Mouse (Mus musculus): ENCODE data around the gene Tecpr2.

- no peak for TF ChIP-seq TCF12 (IDR thresholded peaks at IDR 0.05; ENCODE audit: insufficient read depth, poor library complexity, severe bottlenecking)
- TF ChIP-seq POLR2A (IDR thresholded peaks at IDR 0.05; ENCODE audit: insufficient read length, low read depth) = no peak
- no peak for TF ChIP-seq MAX (IDR thresholded peaks at IDR 0.05; ENCODE audit: low read depth)
- TF ChIP-seq POLR2AphosphoS2 (IDR thresholded peaks at IDR 0.05; ENCODE audit: insufficient read length, low read depth) = no peak
- no peak for TF ChIP-seq USF1 (IDR thresholded peaks at IDR 0.05; ENCODE audit: low read depth)
- no peak for TF ChIP-seq MYOD1 (IDR thresholded peaks at IDR 0.05; ENCODE audit: control insufficient read depth in 1 of 3, insufficient read length in 2 of 3, low read depth in 2 of 3)
- no peak for TF ChIP-seq E2F4 (IDR thresholded peaks at IDR 0.05; ENCODE audit: insufficient read depth)
- TF ChIP-seq CEBPB (IDR thresholded peaks at IDR 0.05; ENCODE audit: insufficient read depth, poor library complexity, severe bottlenecking) = no peak
Observed at GRCm38 (mm10) chr12:110907845-110908244, 18.8 kb downstream of the Tecpr2 start.
